Mouse (Mus musculus): Measurements from ENCODE around the gene Scly.

The Scly gene

GRCm38 (mm10) chr1:91299707-91300426 is 1.7 kb downstream of the Scly start:
- no peak for DNase-seq (ENCODE audit: low spot score in 2 of 2)

DNA sequence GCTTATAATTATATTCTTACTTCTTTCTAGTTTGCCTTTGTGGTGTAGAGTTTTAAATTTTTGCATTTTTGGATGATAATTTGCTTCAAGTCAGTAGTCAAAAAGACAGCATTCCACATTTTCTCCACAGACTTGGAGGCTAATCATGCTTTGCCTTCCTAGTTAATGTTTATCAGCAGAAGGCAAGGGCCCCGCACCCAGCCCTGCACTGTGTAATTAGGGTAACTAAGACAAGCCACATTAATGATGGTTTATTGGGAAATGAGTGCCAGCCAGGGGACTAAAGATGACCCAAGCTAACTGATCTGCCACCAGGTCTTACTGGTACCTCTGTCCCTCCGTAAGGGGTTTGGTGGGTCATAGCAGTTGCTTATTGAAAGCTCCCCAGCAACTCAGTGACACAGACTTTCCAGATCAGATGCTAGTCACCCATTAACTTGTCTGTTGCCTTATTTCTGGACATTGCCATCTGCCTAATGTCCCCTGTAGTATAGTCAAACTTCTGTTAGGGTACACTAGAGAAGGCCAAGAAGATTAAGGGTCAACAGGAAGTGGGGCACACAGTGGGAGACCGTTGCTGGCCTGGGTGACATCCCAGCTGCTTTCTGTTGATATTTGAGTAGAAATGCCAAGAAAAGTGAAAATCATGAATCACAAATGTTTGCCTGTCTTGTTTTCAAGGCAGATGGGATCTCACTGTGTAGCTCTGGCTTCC is 3.2 kb downstream of the Scly start:
- DNase-seq (ENCODE audit: low spot score in 2 of 2): no peak

DNA sequence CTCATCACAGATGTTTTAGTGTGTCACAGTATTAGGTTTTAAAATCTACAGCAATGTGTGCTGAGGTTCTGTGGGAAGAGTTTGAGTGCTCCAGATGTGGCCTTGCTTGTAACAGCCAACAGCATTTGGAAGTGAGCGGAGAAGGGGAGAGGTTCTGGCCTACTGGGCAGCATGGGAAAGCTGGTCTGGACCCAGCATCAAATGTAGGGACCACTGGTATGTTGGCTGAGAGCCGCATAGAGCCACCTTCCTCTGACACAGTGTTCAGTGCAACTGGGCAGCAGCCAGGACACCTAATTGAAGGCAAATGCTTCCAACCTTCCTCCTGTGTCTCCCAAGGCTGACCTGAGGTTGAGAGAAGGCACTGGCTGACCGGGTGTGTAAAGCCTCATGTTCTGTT is 3.9 kb downstream of the Scly start:
- DNase-seq (ENCODE audit: low spot score in 2 of 2): no peak

GRCm38 (mm10) chr1:91304621-91305020 is 6.5 kb downstream of the Scly start:
- no peak for DNase-seq (ENCODE audit: low spot score in 2 of 2)

DNA sequence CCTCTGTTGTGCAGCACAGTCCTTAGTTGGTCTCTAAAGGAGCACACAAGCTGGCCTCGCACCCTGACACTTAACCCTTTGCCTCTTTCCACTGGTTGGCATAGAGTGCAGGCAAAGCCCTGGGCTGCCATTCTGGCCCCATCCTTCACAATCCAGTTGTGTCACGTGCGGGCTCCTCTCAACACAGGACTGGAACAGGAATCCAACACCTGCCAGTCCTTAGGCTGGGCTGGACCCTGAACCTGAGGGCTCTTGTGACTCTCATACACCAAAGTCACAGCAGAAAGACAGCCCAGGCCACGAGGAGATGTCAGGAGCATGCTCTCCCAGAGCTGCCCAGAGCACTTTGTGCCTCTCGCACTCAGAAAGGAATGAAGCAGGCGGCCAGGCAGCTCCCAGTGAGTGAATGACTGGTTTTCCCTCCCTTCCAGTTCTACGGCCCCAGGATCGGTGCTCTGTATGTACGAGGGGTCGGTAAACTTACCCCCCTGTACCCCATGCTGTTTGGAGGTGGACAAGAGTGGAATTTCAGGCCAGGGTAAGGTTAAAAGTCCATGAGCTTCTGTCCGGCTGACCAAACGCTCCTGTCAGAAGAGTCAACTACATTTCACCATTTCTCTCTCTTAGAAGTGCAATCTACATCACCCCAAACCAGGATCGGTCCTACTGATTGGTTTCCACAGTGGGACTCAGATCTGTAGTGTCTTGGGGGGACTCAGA is 11.4 kb downstream of the Scly start:
- DNase-seq (ENCODE audit: low spot score in 2 of 2): no peak

GRCm38 (mm10) chr1:91312273-91312672 is 14.1 kb downstream of the Scly start:
- DNase-seq (ENCODE audit: low spot score in 2 of 2): no peak

DNA sequence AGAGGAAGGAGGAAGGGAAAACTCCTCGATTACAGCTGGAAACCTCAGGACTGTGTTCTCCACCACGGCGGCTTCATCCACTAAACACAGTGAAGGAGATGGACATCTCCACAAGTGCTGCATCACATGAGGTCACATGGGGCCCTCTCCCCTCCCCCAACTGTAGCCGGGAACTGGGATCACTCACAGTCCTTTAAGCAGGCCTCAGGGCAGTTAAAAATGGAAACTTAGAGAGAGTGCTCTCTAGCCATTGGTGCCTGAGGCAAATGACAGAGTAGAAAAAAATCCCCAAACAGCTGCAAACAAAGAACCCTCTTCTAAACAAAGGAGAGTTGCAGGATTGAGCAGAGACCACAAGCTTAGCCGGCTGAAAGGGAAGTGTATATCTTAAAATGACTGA is 15.1 kb downstream of the Scly start:
- no peak for DNase-seq (ENCODE audit: low spot score in 2 of 2)

- DNase-seq (ENCODE audit: low spot score in 2 of 2): no peak
Measured at GRCm38 (mm10) chr1:91317656-91318055, 19.5 kb downstream of the Scly start.

- no peak for DNase-seq (ENCODE audit: low spot score in 2 of 2)
Measured at GRCm38 (mm10) chr1:91321760-91322438, 23.8 kb downstream of the Scly start, which contains the start of gene Espnl. Gene Espnl (plus strand): TSS chr1:91322075.

GRCm38 (mm10) chr1:91324646-91325045 is 26.5 kb downstream of the Scly start:
- DNase-seq (ENCODE audit: low spot score in 2 of 2): no peak

DNA sequence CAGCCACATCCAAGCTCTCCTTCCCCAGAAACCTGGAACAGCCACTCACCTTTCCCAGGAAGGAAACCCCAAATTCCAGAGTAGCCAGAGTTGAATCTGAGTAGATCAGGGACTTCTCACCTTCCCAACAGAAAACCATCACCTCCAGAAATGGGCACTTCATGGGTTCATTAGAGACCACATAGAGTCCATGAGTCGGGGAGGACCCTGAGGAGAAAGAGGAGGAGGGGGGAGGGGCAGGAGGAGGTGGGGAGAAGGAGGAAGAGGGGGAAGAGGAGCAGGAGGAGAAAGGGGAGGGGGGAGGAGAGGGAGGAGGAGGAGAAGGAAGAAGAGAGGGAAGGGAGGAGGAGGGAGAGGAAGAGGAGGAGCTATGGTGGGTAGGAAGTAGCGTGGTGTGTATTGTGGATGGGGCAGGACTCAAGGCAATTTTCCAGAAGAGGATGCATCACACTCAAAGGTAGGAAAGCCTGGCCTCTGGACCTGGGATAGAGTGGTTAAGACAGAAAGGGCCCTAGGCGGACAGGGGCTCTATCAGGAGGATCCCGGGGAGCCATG is 27.4 kb downstream of the Scly start:
- no peak for DNase-seq (ENCODE audit: low spot score in 2 of 2)

- no peak for DNase-seq (ENCODE audit: low spot score in 2 of 2)
Measured at GRCm38 (mm10) chr1:91332102-91332501, 34.0 kb downstream of the Scly start.

DNA sequence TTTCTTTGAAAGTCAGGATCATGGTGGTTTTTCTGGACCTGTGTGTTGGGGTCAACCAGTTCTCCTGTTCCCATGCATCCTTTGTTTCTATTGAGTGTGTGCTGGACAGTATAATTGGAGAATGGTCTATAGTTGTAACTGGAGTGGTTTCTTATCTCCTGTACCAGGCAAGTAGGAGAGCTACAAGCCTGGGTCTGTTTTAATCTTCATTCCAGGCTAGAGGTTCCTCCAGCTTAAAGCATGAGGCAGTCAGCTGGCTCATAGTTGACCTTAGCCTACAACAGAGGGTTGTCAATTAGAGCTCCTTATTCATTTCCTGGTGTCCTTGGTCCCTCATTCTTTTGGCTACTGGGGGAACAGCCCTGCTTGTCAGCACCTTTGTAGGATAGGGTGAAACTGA is 35.4 kb downstream of the Scly start:
- DNase-seq (ENCODE audit: low spot score in 2 of 2): no peak

GRCm38 (mm10) chr1:91337355-91337754 is 39.2 kb downstream of the Scly start:
- DNase-seq (ENCODE audit: low spot score in 2 of 2): no peak

GRCm38 (mm10) chr1:91344001-91344400 is 45.9 kb downstream of the Scly start:
- no peak for DNase-seq (ENCODE audit: low spot score in 2 of 2)

DNA sequence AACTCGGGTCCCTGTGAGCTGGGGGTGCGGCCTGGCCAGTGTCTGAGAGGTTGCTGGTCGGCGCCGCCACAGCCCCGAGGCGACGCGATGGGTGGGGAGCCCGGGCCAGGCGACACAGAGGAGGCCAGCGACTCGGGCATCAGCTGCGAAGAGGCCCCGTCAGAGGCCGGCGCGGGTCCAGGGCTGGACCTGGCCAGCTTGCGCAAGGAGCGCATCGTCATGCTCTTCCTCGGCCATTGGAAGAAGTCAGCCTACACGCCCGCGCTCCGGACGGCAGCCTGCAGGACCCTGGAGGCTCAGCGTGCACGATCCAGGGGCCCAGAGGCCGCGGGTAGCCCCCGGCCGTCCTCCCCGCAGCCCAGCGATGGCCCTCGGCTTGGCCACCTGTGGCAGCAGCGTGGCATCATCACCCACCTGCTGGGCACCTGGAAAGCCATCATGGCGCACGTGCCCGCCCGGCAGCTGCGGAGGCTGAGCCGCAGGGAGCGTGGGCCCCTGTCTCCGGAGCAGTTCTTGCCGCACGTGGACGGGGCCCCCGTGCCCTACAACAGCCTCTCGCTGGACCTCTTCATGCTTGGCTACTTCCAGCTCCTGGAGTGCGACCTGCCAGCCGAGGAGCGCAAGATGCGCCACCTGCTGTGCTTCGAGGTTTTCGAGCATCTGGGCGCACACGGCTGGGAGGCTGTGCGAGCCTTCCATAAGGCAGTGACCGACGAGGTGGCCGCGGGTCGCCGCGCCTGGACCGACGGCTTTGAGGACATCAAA is 47.0 kb downstream of the Scly start:
- no peak for DNase-seq (ENCODE audit: low spot score in 2 of 2)

- DNase-seq (ENCODE audit: low spot score in 2 of 2): peak; percentile 56 to 65
Measured at GRCm38 (mm10) chr1:91346892-91347291, 48.8 kb downstream of the Scly start.

GRCm38 (mm10) chr1:91350841-91351240 is 52.7 kb downstream of the Scly start, which contains the start of gene Klhl30:
Gene Klhl30 (plus strand): TSS chr1:91351016.
- DNase-seq (ENCODE audit: low spot score in 2 of 2): peak; percentile 54 to 68

DNA sequence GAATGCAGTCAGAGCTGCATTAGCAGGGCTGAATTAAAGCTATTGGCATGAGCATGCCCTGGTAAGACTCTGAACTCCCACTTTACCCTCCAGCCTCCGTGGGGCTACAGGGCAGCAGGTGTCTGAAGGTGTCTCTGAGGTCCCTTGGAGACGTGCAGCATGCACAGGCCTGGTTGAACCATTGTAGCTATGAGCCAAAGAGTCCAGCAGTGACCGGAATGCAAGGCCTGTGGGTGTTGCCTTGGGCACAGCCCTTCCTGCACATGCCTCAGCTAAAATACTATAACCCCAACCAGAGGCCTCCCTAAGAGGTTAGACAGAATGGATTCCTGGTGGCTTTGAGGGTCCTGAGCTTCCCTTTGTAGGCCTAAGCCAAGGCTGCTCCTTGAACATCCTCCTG is 53.1 kb downstream of the Scly start:
- DNase-seq (ENCODE audit: low spot score in 2 of 2): peak in 1 of 2 experiments; percentile 3

DNA sequence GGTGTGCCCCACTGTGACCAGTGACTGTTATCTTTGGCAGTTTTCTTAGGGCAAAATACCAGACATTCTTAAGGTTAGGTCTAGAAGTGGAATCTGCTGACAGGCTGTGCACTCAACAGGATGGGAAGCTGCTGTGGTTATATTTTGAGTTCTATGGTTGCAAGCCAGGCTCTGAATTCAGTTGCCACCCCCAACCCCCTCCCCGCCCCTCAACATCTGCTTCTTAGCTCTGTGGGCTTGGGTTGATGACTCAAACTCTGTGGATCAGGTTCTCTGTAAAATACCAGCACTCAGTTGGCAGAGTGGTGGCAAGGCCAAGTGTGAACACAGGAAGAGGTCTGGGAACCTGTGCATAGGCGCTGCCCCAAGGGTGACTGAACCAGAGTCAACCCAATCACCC is 54.1 kb downstream of the Scly start:
- peak; percentile 48 to 68 for DNase-seq (ENCODE audit: low spot score in 2 of 2)

DNA sequence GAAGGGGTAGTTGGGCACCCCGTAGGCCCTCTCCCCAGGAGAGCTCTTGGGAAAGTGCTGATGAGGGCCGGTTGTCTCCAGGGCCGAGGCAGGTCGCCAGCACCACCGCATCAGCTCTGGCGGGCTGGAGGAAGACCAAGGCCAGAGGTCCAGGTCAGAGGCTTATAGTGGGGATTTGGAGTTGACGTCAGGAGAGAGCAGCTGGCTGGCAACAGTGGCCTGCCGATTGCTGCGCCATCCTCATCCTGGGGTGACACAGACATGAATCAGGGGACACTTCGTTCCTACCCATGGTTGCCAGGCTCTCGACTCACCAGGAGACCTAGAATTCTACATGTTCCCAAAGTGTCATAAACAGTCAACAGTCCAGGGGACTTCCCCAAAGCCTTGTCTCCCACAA is 58.0 kb downstream of the Scly start:
- DNase-seq (ENCODE audit: low spot score in 2 of 2): no peak
